Mouse (Mus musculus): ENCODE results near the gene Commd3.

Commd3 gene

GRCm38 (mm10) chr2:18687671-18688170, 15.5 kb downstream of the Commd3 start:
- in situ Hi-C loops (cut with MseI, MboI) = no loop called here

GRCm38 (mm10) chr2:18688286-18688685, 16.1 kb downstream of the Commd3 start:
- in situ Hi-C loops (cut with MseI, MboI) = no loop called here

GRCm38 (mm10) chr2:18688708-18689063, 16.5 kb downstream of the Commd3 start:
- in situ Hi-C loops (cut with MseI, MboI) = no loop called here

- in situ Hi-C loops (cut with MseI, MboI) = no loop called here
Observed at GRCm38 (mm10) chr2:18689064-18689921, 17.1 kb downstream of the Commd3 start.

- in situ Hi-C loops (cut with MseI, MboI) = no loop called here
Observed at GRCm38 (mm10) chr2:18690055-18690691, 18.0 kb downstream of the Commd3 start.

- in situ Hi-C loops (cut with MseI, MboI) = no loop called here
Observed at GRCm38 (mm10) chr2:18690756-18691155, 18.6 kb downstream of the Commd3 start.

- in situ Hi-C loops (cut with MseI, MboI) = no loop called here
Observed at GRCm38 (mm10) chr2:18692031-18692430, 19.8 kb downstream of the Commd3 start.

- in situ Hi-C loops (cut with MseI, MboI) = no loop called here
Observed at GRCm38 (mm10) chr2:18692548-18692947, 20.4 kb downstream of the Commd3 start.

- in situ Hi-C loops (cut with MseI, MboI) = no loop called here
Observed at GRCm38 (mm10) chr2:18693491-18693870, 21.3 kb downstream of the Commd3 start.

GRCm38 (mm10) chr2:18693871-18694610, 21.9 kb downstream of the Commd3 start, which contains the start of gene Spag6:
Gene Spag6 (plus strand): TSS chr2:18694032.
- in situ Hi-C loops (cut with MseI, MboI) = no loop called here

GRCm38 (mm10) chr2:18694611-18694950, 22.4 kb downstream of the Commd3 start:
- in situ Hi-C loops (cut with MseI, MboI) = no loop called here

- in situ Hi-C loops (cut with MseI, MboI) = no loop called here
Observed at GRCm38 (mm10) chr2:18695163-18695562, 23.0 kb downstream of the Commd3 start.

- in situ Hi-C loops (cut with MseI, MboI) = no loop called here
Observed at GRCm38 (mm10) chr2:18695629-18696150, 23.5 kb downstream of the Commd3 start.

GRCm38 (mm10) chr2:18697591-18698244, 25.5 kb downstream of the Commd3 start:
- in situ Hi-C loops (cut with MseI, MboI) = no loop called here

GRCm38 (mm10) chr2:18698663-18699385, 26.6 kb downstream of the Commd3 start:
- in situ Hi-C loops (cut with MseI, MboI) = no loop called here

GRCm38 (mm10) chr2:18699401-18699990, 27.3 kb downstream of the Commd3 start:
- in situ Hi-C loops (cut with MseI, MboI) = no loop called here

- in situ Hi-C loops (cut with MseI, MboI) = no loop called here
Observed at GRCm38 (mm10) chr2:18710356-18710755, 38.2 kb downstream of the Commd3 start.

GRCm38 (mm10) chr2:18713071-18713470, 40.9 kb downstream of the Commd3 start:
- in situ Hi-C loops (cut with MseI, MboI) = no loop called here

GRCm38 (mm10) chr2:18714337-18714736, 42.2 kb downstream of the Commd3 start:
- in situ Hi-C loops (cut with MseI, MboI) = no loop called here

GRCm38 (mm10) chr2:18718521-18718920, 46.3 kb downstream of the Commd3 start:
- in situ Hi-C loops (cut with MseI, MboI) = no loop called here
